Mouse (Mus musculus): ENCODE measurements around the gene Zkscan6. TPM values are rescaled to one million over a fixed set of nuclear protein-coding genes. Genes with fewer than 3 reads are reported as not detected.

Zkscan6 gene
- total RNA-seq (2021), result 10 to 100 TPM; 14.4 to 17.0 TPM
- long read RNA-seq, experiment 1, transcript Zkscan6-202 (7 exons, 2,270 nt), result major isoform, 8 of 28 reads
- long read RNA-seq, experiment 1, partial matches to known transcripts, result 4 of 28 reads
- long read RNA-seq, experiment 1, other reads (novel, unspliced or antisense), result 16 of 28 reads
- long read RNA-seq, experiment 2, partial matches to known transcripts, result 0 of 5 reads
- long read RNA-seq, experiment 2, other reads (novel, unspliced or antisense), result 3 of 5 reads

DNA sequence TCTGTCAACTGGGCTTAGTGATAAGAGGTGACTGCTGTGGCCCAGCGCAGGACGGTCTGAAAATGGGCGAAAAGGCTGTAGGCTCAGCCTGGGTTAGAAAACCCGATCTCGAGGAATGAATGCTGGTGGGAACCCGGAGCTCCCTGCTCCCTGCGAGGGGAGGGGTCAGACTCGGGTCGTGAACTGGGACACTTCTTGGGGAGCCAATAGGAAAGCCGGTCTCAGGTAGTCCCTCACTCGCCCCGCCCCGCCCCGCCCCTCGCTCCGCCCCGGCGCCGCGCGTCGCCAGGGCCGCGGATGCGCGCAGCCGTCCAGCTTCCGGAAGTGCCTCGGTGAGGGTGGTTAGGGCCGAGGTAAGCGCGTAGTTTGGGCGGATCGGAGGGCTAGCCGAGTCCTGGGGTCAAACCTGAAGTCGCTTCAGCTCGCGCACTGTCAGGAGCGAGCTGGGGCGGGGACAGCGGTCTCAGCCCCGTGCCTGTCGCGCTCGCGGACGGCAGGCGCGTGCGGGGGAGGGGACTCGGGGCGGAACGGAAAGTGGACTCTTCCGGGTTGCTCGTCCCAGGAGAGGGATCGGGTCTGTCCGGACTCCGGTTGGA is at the start of gene Zkscan6:
Gene Zkscan6 (plus strand): TSS at position 267 of the 596 bp plus-strand sequence.
- DNase-seq, result peak; percentile 89 to 93

- DNase-seq, result no peak
Measured at GRCm38 (mm10) chr11:65759350-65759749, 47.6 kb upstream of the Zkscan6 start.

DNA sequence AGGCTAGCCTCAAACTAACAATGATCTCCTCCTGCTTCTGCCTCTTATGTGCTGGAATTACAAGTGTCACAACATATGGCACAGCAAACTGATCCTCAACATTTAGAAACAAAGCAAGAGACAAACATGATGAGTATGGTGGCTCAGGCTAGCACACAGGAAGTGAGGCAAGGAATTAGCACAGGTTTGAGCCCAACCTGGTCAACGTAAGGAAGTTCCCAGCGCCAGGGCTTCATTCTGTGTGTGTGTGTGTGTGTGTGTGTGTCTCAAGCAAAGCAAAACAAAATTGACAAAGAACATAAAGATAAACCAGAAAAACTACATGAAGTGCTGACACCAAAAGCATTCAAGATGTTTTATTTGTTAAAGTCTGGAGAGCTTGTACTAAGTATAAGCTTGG is 46.1 kb upstream of the Zkscan6 start:
- no peak for DNase-seq

GRCm38 (mm10) chr11:65768445-65768844 is 38.5 kb upstream of the Zkscan6 start:
- DNase-seq, result no peak

GRCm38 (mm10) chr11:65769990-65770389 is 37.0 kb upstream of the Zkscan6 start:
- DNase-seq, result no peak

DNA sequence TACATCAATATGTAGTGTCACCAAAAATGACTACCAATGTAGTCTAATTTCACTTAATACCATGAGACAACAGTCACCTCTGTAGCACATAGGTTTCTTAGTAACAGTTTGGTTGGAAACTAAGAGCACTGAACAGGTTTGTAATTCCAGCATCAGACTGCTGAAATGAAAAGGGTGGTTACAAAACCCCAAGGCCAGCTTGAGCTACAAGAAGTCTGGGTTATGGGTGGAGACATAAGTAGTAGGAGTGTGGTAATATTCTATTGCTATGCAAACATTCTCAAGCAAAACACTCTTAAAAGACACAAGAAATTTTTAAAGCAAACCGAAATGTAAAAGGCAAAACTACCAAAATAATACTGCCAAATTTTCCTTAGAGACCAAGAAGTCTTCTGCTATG is 35.4 kb upstream of the Zkscan6 start:
- no peak for DNase-seq

GRCm38 (mm10) chr11:65773535-65773934 is 33.4 kb upstream of the Zkscan6 start:
- no peak for DNase-seq

GRCm38 (mm10) chr11:65773946-65774656 is 32.9 kb upstream of the Zkscan6 start:
- DNase-seq, result no peak

DNA sequence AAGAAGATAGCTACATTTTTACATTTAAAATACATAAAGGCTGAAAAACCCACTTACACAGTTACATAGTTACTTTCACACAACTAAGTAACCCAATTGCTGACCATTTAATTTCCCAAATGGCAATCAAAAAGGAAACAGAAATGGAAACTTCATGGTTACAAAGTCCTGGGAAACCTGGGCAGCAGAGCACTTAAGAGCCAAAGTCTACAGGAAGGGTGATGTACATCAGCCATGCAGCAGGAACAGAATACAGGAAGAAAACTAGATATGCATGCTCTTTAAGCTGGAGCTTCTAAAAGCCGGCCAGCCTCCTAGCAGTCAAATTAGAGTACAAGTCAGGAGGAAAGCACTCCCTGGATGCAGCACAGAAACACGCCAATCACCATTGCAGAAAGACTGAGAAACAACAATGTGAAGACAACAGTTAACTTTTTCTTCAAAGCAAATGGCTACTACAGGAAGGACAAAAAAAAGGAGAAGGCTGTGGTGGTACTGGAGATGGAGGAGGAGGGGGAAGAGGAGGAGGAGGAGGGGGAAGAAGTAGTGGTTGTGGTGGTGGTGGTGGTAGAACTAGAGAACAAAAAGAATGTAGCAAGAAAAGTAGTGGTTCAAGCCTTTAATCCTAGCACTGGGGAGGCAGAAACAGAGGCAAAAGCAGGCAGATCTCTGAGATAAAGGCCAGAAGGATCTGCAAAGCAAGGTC is 29.9 kb upstream of the Zkscan6 start:
- DNase-seq, result no peak

GRCm38 (mm10) chr11:65777810-65778209 is 29.2 kb upstream of the Zkscan6 start:
- DNase-seq, result no peak

- DNase-seq, result no peak
Measured at GRCm38 (mm10) chr11:65779066-65779465, 27.9 kb upstream of the Zkscan6 start.

DNA sequence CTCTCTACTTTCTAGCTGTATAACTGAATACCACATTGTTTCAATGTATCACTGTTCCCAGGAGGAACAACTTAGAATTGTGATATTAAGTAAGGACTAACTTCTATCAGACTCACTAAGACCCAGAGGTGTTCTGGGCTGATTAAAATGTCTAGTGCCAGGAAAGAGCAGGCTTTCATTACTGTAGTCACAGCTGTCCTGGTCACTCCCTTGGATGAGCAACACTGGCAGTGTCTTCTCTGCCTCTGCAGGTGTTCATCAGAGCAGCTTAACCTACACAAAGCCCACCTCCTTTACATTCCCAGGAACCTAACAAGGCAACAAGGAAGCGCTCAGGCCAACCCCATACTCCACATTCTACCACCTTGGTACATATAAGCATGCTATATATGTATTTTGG is 27.4 kb upstream of the Zkscan6 start:
- no peak for DNase-seq

DNA sequence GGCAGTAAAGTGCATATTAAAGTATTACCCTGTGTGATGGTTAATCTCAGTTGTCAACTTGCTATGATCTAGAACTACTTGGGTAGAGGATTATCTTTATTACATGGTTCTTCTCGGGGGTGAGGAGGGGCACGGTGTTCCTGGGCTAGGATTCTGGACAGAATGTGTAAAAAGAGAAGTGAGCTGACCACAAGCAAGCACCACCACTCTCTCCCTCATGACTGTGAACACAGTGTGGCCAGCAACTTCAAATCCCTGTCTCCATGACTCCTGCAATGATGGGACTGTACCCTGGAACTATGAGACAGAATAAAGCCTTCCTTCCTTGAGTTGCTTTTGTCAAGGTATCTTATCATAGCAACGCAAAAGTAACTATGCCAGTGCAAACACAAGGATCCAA is 25.4 kb upstream of the Zkscan6 start:
- no peak for DNase-seq

DNA sequence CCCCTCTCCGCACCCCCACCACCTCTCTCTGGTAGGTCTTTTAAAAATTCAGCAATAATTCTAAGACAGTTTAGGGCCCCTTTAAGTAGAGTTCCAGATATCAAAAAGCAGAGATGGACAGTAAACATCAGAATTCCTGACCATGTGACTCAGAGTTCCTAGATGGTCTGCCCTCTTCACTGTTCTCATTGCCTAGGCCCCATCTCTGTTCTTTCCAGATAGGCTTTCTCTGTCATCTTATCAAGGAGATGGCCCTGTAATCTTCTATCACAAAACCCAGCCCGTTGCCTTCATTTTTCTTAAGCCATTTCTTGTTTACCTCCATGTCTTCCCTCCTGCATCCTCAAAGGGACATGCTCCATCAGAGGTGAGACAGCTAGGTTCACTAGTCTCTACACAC is 20.8 kb upstream of the Zkscan6 start:
- DNase-seq, result no peak

GRCm38 (mm10) chr11:65787421-65788151 is 19.4 kb upstream of the Zkscan6 start:
- peak; percentile 46 to 62 for DNase-seq

DNA sequence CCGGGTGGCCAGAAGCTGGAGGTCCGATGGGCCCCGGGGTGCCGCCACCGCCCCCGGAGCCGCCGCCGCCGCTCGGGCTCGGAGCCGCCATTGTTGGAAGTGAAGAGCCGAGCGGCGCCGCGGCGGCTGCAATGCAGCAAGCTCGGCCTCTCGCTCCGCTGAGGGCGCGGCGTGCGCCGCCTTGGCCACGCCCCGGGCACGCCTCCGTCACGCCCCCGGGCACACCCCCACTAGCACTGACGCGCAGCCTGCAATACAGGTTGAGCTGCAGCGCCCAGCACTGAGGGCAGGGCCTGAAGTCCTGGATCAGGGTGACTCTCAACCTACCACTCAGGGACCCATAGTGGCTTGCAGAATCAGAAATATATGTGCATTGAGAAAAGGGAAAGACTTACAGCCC is 18.8 kb upstream of the Zkscan6 start, which contains the start of gene Map2k4:
Gene Map2k4 (minus strand): TSS at position 144 of the 400 bp plus-strand sequence.
- DNase-seq, result peak; percentile 96 to 97

- no peak for DNase-seq
Measured at GRCm38 (mm10) chr11:65794428-65795219, 12.4 kb upstream of the Zkscan6 start.

- DNase-seq, result no peak
Measured at GRCm38 (mm10) chr11:65795896-65796295, 11.1 kb upstream of the Zkscan6 start.

DNA sequence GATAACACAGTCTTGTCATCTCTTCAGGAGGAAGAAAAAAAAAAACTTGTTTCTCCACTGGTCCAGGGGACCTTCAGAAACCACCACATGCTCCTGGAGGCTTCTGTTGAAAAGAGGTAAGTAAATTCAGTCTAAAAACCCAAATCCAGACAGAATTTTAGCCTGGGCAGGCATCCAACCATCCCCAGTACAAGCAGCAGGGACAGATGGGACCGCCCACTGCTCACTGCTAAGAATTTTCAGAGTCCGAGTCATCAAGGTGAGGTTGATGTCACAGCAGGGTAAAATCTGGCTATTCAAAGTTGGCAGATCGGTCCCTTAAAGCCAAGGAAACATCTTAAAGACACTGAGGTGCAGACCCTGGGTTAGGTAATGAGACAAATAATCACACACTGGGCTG is 5.1 kb upstream of the Zkscan6 start:
- DNase-seq, result no peak

GRCm38 (mm10) chr11:65806321-65806904 is 562 bp upstream of the Zkscan6 start:
- DNase-seq, result peak; percentile 64 to 68

DNA sequence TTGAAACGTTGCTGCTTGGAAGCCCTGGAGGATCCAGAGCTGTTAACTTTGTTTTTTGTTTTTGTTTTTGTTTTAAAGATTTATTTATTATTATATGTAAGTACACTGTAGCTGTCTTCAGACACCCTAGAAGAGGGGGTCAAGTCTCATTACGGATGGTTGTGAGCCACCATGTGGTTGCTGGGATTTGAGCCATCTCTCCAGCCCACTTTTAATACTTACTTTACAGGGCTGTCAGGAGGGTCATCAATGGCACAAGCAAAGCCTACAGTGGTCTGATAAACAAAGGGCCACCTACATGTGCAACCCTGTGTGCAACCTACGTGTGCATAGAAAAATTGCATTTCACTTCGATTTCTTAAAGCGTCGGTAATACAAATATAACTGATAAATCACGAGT is 626 bp downstream of the Zkscan6 start:
- DNase-seq, result no peak

Measured in adrenal gland, postnatal 36 days (tissue).